Mouse (Mus musculus): ENCODE measurements around the gene Atxn7. TPM values are rescaled to one million over a fixed set of nuclear protein-coding genes. Genes with fewer than 3 reads are reported as not detected.
"Not testable (repeated sequence)": the region's sequence is repeated elsewhere in the genome, so short reads cannot be mapped to it uniquely, and the experiment has no call there.

Atxn7 gene
- polyA plus RNA-seq, 1 experiment from 2014 or later, result 3.5 TPM

GRCm38 (mm10) chr14:14032842-14033241 lies 71.6 kb downstream of the Atxn7 start:
- H3K27me3 ChIP-seq (replicated peaks; ENCODE audit: control insufficient read depth, insufficient read depth, low read length), result no peaks in the 10 kb centered on the region
- H3K27ac ChIP-seq (ENCODE audit: low read depth, low read length), result no peak overlapping the region
- no peak overlapping the region for H3K4me3 ChIP-seq (ENCODE audit: low read depth, low read length)
- H3K9me3 ChIP-seq (replicated peaks; ENCODE audit: control insufficient read depth, low read length), result no peaks in the 10 kb centered on the region
- DNase-seq (ENCODE audit: low spot score), result no peak
- H3K9ac ChIP-seq (ENCODE audit: low read length), result no peak overlapping the region
- no peak overlapping the region for H3K4me2 ChIP-seq (ENCODE audit: low read length)
- no peaks in the 10 kb centered on the region for H3K4me1 ChIP-seq (ENCODE audit: control insufficient read depth, insufficient read depth, low read length)
- 78% methylated on average over 1 of the region's 1 CpGs for WGBS
- H3K36me3 ChIP-seq (ENCODE audit: control insufficient read depth, insufficient read depth, low read length), result 0 out of 2 replicates have a peak, but pooled peaks cover 3% of the 10 kb centered on the region
- no peak for ATAC-seq

DNA sequence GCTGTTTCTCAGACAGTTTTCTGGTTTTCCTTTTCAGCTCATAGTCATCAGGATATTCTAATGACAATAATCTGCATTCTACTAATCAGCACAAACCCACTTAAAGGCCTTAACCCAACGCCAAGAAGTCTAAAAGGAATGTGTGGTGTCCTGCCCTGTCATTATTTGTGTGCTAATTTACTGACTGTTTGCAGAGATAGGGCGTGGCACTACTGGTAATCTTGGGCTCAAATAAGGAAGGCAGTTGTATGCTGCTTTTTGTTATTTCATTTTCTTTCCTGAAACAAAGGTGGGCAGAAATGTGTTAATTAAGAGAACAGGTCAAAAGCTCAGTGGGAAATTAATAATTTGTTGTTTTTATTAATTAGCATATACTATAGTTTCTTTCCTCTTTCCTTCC lies 75.1 kb downstream of the Atxn7 start:
- Histone ChIP-seq H3K9ac (ENCODE audit: low read length) (no peak overlapping the region), H3K4me2 (ENCODE audit: low read length) (no peak overlapping the region), H3K4me3 (ENCODE audit: low read depth, low read length) (no peak overlapping the region), H3K27me3 (replicated peaks; ENCODE audit: control insufficient read depth, insufficient read depth, low read length) (no peaks in the 10 kb centered on the region), H3K27ac (ENCODE audit: low read depth, low read length) (no peak overlapping the region), H3K9me3 (replicated peaks; ENCODE audit: control insufficient read depth, low read length) (no peaks in the 10 kb centered on the region), H3K4me1 (ENCODE audit: control insufficient read depth, insufficient read depth, low read length) (no peaks in the 10 kb centered on the region), H3K36me3 (ENCODE audit: control insufficient read depth, insufficient read depth, low read length) (no peaks in the 10 kb centered on the region; the same call in 1 of the 2 replicates)
- DNase-seq (ENCODE audit: low spot score) (no peak), ATAC-seq (no peak)
- 42% methylated on average over 2 of the region's 2 CpGs for WGBS

DNA sequence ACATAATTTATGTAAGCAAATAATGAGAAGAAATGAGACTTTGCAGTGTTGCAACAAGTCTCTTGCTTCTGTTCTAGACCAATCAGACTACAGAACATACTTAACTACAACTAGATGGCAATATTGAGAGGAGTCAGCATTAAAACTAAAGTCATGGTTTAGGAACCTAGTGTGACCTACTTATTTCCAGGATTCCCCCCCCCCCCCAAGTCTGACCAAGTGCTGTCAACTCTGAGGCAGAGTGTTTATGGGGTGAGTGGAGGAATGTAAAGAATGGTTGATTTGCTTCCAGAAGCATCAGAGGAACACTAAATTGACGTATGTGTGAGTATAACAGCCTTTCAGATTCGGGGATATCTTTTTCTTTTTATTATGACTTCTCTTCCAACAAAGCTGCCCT lies 77.0 kb downstream of the Atxn7 start:
- Histone ChIP-seq H3K4me2 (ENCODE audit: low read length) (no peak overlapping the region), H3K36me3 (ENCODE audit: control insufficient read depth, insufficient read depth, low read length) (no peaks in the 10 kb centered on the region; the same call in 1 of the 2 replicates), H3K4me3 (ENCODE audit: low read depth, low read length) (no peak overlapping the region), H3K27ac (ENCODE audit: low read depth, low read length) (no peak overlapping the region), H3K4me1 (ENCODE audit: control insufficient read depth, insufficient read depth, low read length) (no peaks in the 10 kb centered on the region), H3K9me3 (replicated peaks; ENCODE audit: control insufficient read depth, low read length) (no peaks in the 10 kb centered on the region), H3K9ac (ENCODE audit: low read length) (no peak overlapping the region), H3K27me3 (replicated peaks; ENCODE audit: control insufficient read depth, insufficient read depth, low read length) (no peaks in the 10 kb centered on the region)
- WGBS, result 90% methylated on average over 2 of the region's 2 CpGs
- DNase-seq (ENCODE audit: low spot score), result no peak
- no peak for ATAC-seq

GRCm38 (mm10) chr14:14042336-14042735 lies 81.1 kb downstream of the Atxn7 start:
- no peak for DNase-seq (ENCODE audit: low spot score)

DNA sequence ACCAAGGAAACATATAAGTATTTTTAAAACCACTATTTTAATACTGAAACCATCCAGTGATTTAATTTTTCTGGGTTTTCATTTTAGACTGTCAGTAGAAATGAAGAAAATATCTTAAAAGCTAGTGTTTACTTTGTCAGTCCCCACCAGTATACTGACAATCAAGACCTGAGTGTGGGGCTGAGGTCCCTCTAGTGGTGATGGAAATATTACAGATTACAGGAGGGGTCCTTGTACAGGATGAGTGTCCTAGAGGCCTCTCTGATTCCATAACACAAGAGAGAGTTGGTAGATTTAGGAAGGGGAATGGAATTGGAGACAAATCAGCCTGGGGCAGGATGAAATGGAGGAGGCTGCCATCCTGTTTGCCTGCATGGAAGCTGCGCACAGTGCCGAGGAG lies 93.1 kb downstream of the Atxn7 start:
- no peak overlapping the region for H3K4me3 ChIP-seq (ENCODE audit: low read depth, low read length)
- WGBS, result 96% methylated on average over 2 of the region's 2 CpGs
- peaks cover 15% of the 10 kb centered on the region for H3K36me3 ChIP-seq (ENCODE audit: control insufficient read depth, insufficient read depth, low read length)
- no peaks in the 10 kb centered on the region for H3K4me1 ChIP-seq (ENCODE audit: control insufficient read depth, insufficient read depth, low read length)
- peak; percentile 63 for DNase-seq (ENCODE audit: low spot score)
- no peak overlapping the region for H3K27ac ChIP-seq (ENCODE audit: low read depth, low read length)
- H3K9me3 ChIP-seq (replicated peaks; ENCODE audit: control insufficient read depth, low read length), result no peaks in the 10 kb centered on the region
- no peak overlapping the region for H3K4me2 ChIP-seq (ENCODE audit: low read length)
- peak; percentile 81 for ATAC-seq
- H3K27me3 ChIP-seq (replicated peaks; ENCODE audit: control insufficient read depth, insufficient read depth, low read length), result no peaks in the 10 kb centered on the region
- no peak overlapping the region for H3K9ac ChIP-seq (ENCODE audit: low read length)

More at GRCm38 (mm10) chr14:14042336-14042735, 81.1 kb downstream of the Atxn7 start:
- Histone ChIP-seq H3K4me1 (ENCODE audit: control insufficient read depth, insufficient read depth, low read length) (no peaks in the 10 kb centered on the region), H3K4me2 (ENCODE audit: low read length) (no peak overlapping the region), H3K9ac (ENCODE audit: low read length) (no peak overlapping the region), H3K4me3 (ENCODE audit: low read depth, low read length) (no peak overlapping the region), H3K27ac (ENCODE audit: low read depth, low read length) (no peak overlapping the region), H3K9me3 (replicated peaks; ENCODE audit: control insufficient read depth, low read length) (no peaks in the 10 kb centered on the region), H3K36me3 (ENCODE audit: control insufficient read depth, insufficient read depth, low read length) (no peaks in the 10 kb centered on the region; the same call in 1 of the 2 replicates), H3K27me3 (replicated peaks; ENCODE audit: control insufficient read depth, insufficient read depth, low read length) (no peaks in the 10 kb centered on the region)
- 52% methylated on average over 4 of the region's 4 CpGs for WGBS
- ATAC-seq, result no peak

DNA sequence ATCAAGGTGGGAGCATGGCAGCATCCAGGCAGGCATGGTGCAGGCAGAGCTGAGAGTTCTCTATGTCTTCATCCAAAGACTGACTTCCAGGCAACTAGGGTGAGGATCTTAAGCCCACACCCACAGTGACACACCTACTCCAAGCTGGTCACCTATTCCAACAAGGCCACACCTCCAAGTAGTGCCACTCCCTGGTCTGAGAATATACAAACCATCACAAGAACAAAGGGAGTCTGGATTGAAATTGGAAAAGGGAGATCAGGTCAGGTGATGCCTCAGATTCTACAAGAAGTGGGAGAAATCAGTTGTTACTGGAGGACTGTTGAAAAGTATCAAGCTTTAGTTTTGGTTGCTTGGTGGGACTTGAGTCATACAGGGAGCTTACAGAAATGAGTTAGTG lies 98.4 kb downstream of the Atxn7 start:
- H3K4me1 ChIP-seq (ENCODE audit: control insufficient read depth, insufficient read depth, low read length), result peaks cover 14% of the 10 kb centered on the region
- not testable (repeated sequence) for H3K36me3 ChIP-seq (ENCODE audit: control insufficient read depth, insufficient read depth, low read length); H3K27ac ChIP-seq (ENCODE audit: low read depth, low read length); H3K4me2 ChIP-seq (ENCODE audit: low read length); H3K4me3 ChIP-seq (ENCODE audit: low read depth, low read length); H3K9ac ChIP-seq (ENCODE audit: low read length); ATAC-seq; DNase-seq (ENCODE audit: low spot score); H3K9me3 ChIP-seq (replicated peaks; ENCODE audit: control insufficient read depth, low read length); H3K27me3 ChIP-seq (replicated peaks; ENCODE audit: control insufficient read depth, insufficient read depth, low read length)

DNA sequence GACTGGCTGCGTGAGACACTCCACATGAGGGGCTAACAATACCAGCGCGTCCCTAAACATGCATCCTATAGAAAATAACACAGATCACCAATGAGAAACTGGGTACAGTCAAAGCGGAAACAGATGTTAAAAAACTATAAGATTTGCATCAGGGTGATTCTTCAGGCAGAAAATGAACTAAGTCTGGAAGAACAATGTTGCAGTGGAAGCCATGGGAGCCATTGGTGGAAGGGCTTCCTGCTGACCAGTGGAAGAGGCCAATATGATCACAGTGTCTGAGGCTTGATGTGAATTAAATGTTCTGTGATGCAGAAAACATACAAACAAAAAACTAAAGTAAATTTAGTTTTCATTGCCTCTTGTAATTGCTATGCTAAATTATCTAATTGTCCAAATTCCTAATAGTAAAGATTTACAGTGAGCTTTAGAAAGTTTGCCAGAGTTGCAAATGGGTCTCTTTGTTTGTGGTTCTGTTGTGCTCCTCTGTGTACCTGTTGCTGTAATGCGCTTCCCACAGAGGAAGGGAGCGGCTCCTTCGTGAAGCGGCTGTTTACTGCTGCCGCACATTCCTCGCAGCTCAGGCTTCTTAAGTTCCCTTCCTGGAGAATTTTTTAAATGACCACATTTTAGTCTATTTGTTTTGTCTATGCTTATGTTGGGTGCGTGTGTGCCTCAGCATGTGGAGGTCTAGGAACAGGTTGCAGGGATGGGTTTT lies 101.4 kb downstream of the Atxn7 start:
- no peak for DNase-seq (ENCODE audit: low spot score)
- Histone ChIP-seq H3K36me3 (ENCODE audit: control insufficient read depth, insufficient read depth, low read length) (no peaks in the 10 kb centered on the region), H3K4me1 (ENCODE audit: control insufficient read depth, insufficient read depth, low read length) (peaks cover 25% of the 10 kb centered on the region), H3K4me2 (ENCODE audit: low read length) (0 out of 2 replicates have a peak overlapping the region, but pooled peaks have one; percentile 14), H3K9ac (ENCODE audit: low read length) (no peak overlapping the region), H3K27me3 (replicated peaks; ENCODE audit: control insufficient read depth, insufficient read depth, low read length) (no peaks in the 10 kb centered on the region), H3K9me3 (replicated peaks; ENCODE audit: control insufficient read depth, low read length) (no peaks in the 10 kb centered on the region), H3K27ac (ENCODE audit: low read depth, low read length) (peak overlapping the region; percentile 55; the same call in 1 of the 2 replicates), H3K4me3 (ENCODE audit: low read depth, low read length) (no peak overlapping the region)
- no peak for ATAC-seq
- WGBS, result 40% methylated on average over 11 of the region's 11 CpGs

- Histone ChIP-seq H3K27me3 (replicated peaks; ENCODE audit: control insufficient read depth, insufficient read depth, low read length) (no peaks in the 10 kb centered on the region), H3K4me1 (ENCODE audit: control insufficient read depth, insufficient read depth, low read length) (peaks cover 31% of the 10 kb centered on the region), H3K4me2 (ENCODE audit: low read length) (no peak overlapping the region), H3K36me3 (ENCODE audit: control insufficient read depth, insufficient read depth, low read length) (no peaks in the 10 kb centered on the region), H3K9ac (ENCODE audit: low read length) (no peak overlapping the region; the same call in 1 of the 2 replicates), H3K9me3 (replicated peaks; ENCODE audit: control insufficient read depth, low read length) (no peaks in the 10 kb centered on the region), H3K4me3 (ENCODE audit: low read depth, low read length) (no peak overlapping the region), H3K27ac (ENCODE audit: low read depth, low read length) (peak overlapping the region; percentile 40; the same call in 1 of the 2 replicates)
- 7% methylated on average over 5 of the region's 5 CpGs for WGBS
- peak; percentile 45 for DNase-seq (ENCODE audit: low spot score)
- peak; percentile 21; the same call in 1 of the 2 replicates for ATAC-seq
Observed at GRCm38 (mm10) chr14:14063382-14063781, 102.1 kb downstream of the Atxn7 start.

- ATAC-seq (peak; percentile 83), DNase-seq (ENCODE audit: low spot score) (peak; percentile 83)
- H3K27ac ChIP-seq (ENCODE audit: low read depth, low read length), result peak overlapping the region; percentile 65
- H3K4me3 ChIP-seq (ENCODE audit: low read depth, low read length), result no peak overlapping the region
- no peak overlapping the region for H3K9ac ChIP-seq (ENCODE audit: low read length)
- 2% methylated on average over 5 of the region's 5 CpGs for WGBS
- H3K4me2 ChIP-seq (ENCODE audit: low read length), result peak overlapping the region; percentile 11; the same call in 1 of the 2 replicates
- H3K36me3 ChIP-seq (ENCODE audit: control insufficient read depth, insufficient read depth, low read length), result no peaks in the 10 kb centered on the region
- peaks cover 36% of the 10 kb centered on the region for H3K4me1 ChIP-seq (ENCODE audit: control insufficient read depth, insufficient read depth, low read length)
- no peaks in the 10 kb centered on the region for H3K9me3 ChIP-seq (replicated peaks; ENCODE audit: control insufficient read depth, low read length)
- no peaks in the 10 kb centered on the region for H3K27me3 ChIP-seq (replicated peaks; ENCODE audit: control insufficient read depth, insufficient read depth, low read length)
Observed at GRCm38 (mm10) chr14:14064486-14065141, 103.4 kb downstream of the Atxn7 start.

All from forebrain, embryonic 14.5 days (tissue).